Mouse (Mus musculus) neural tube, embryonic 12.5 days (tissue): ENCODE data around the gene Cdx2. TPM values are rescaled to one million over a fixed set of nuclear protein-coding genes. Genes with fewer than 3 reads are reported as not detected.

Source experiments
- ATAC-seq: fragments of 200-750 bp; cut with Nextera tagmentation; 2 replicates; pipeline ENCODE4 v1.8.0; 2017; ENCODE audit warnings: low read depth, mild to moderate bottlenecking, moderate TSS enrichment, moderate library complexity; ENCODE audit not compliant: low FRiP score
- H3K27ac ChIP-seq: fragments of 300-500 bp; sonication (generic); 2 replicates; pipeline ENCODE4 v1.5.1; 2016
- H3K27me3 ChIP-seq: fragments of 300-500 bp; sonication (generic); replicated peaks from 2 replicates; pipeline ENCODE4 v1.6.1; 2016; ENCODE audit warnings: mild to moderate bottlenecking
- H3K36me3 ChIP-seq: fragments of 300-500 bp; sonication (generic); 2 replicates; pipeline ENCODE4 v1.6.1; 2016; ENCODE audit warnings: mild to moderate bottlenecking
- H3K4me1 ChIP-seq: fragments of 300-500 bp; sonication (generic); 2 replicates; pipeline ENCODE4 v1.6.1; 2016
- H3K4me2 ChIP-seq: fragments of 300-500 bp; sonication (generic); replicated peaks from 2 replicates; pipeline ENCODE4 v1.6.1; 2016; ENCODE audit warnings: mild to moderate bottlenecking
- H3K4me3 ChIP-seq: fragments of 300-500 bp; sonication (generic); 2 replicates; pipeline ENCODE4 v1.5.1; 2016
- H3K9ac ChIP-seq: fragments of 300-500 bp; sonication (generic); 2 replicates; pipeline ENCODE4 v1.6.1; 2016; ENCODE audit warnings: mild to moderate bottlenecking
- H3K9me3 ChIP-seq: fragments of 300-500 bp; sonication (generic); 2 replicates; pipeline ENCODE4 v1.6.1; 2016; ENCODE audit warnings: mild to moderate bottlenecking
- WGBS: fragments of 180-500 bp; shearing (Covaris S2); methylation state at CpG from one replicate; pipeline ENCODE4 v1.1.7; 2016; 5-methylcytosine and 5-hydroxymethylcytosine counted together
- polyA plus RNA-seq: library from polyadenylated mRNA; unstranded; fragments of >200 nt; fragmentation: Nextera tagmentation; extraction: Ambion mirVana; gene quantifications from 2 replicates; pipeline ENCODE4 v1.2.1, GENCODE M21; 2016

Cdx2 gene
- polyA plus RNA-seq, 1 experiment from 2014 or later, result not detected

- H3K27ac ChIP-seq, result no peak overlapping the region
- peaks cover 100% of the 10 kb centered on the region for H3K27me3 ChIP-seq
- no peak overlapping the region for H3K4me3 ChIP-seq
- no peaks in the 10 kb centered on the region for H3K9me3 ChIP-seq
- WGBS, result 2% methylated on average over 27 of the region's 27 CpGs
- H3K36me3 ChIP-seq, result no peaks in the 10 kb centered on the region
- no peak overlapping the region for H3K9ac ChIP-seq
- ATAC-seq, result no peak
- no peak overlapping the region for H3K4me2 ChIP-seq
- peaks cover 7% of the 10 kb centered on the region for H3K4me1 ChIP-seq
Measured at GRCm38 (mm10) chr5:147312830-147313685, 6.0 kb upstream of the Cdx2 start.

DNA sequence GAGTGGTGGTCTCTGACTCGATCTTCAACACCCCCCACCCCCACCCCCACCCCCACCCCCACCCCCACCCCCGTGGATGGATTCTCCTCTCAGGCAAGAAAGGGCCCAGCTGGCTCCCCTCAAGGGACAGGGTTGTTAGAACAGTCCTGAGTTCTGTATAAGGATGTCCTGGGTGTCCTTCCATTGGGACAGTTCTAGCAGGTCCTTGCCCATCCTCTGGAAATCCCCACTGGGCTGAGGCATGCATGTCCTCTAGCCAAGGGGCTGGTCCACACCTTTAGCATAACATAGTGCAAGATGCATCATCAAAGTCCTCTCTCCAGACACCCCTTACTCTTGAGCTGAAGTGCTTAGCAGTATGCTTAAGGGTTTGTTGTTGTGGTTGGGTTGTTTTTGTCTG is 2.7 kb upstream of the Cdx2 start:
- Histone ChIP-seq H3K36me3 (no peaks in the 10 kb centered on the region), H3K4me1 (peaks cover 15% of the 10 kb centered on the region), H3K27me3 (peaks cover 99% of the 10 kb centered on the region), H3K27ac (no peak overlapping the region), H3K4me2 (no peak overlapping the region), H3K9me3 (no peaks in the 10 kb centered on the region), H3K4me3 (no peak overlapping the region), H3K9ac (no peak overlapping the region)
- no peak for ATAC-seq
- WGBS, result 0% methylated on average over 2 of the region's 2 CpGs

DNA sequence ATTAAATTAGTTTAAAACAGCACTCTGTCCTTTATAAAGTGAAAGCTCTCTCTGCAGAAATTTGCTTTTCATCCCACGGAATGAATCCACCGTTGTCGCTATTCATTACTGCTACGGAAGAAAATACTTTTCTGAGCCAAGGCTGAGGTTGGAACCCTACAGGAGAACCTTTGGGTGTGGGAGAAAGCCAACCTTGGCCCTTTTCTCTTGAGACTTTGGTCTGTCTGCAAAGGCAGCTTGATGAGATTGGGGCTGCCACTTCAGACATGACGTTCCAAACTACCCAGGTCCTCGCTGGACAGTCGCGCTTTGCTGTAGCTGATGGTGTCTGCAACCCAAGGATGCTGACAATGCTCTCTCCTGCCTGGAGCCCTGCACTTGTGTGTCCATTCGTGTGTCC is 1.4 kb upstream of the Cdx2 start:
- H3K9me3 ChIP-seq, result no peaks in the 10 kb centered on the region
- 12% methylated on average over 9 of the region's 9 CpGs for WGBS
- no peak overlapping the region for H3K4me3 ChIP-seq
- no peak for ATAC-seq
- H3K4me2 ChIP-seq, result no peak overlapping the region
- no peaks in the 10 kb centered on the region for H3K36me3 ChIP-seq
- H3K4me1 ChIP-seq, result peaks cover 24% of the 10 kb centered on the region
- H3K27ac ChIP-seq, result no peak overlapping the region
- H3K27me3 ChIP-seq, result peaks cover 99% of the 10 kb centered on the region
- no peak overlapping the region for H3K9ac ChIP-seq

DNA sequence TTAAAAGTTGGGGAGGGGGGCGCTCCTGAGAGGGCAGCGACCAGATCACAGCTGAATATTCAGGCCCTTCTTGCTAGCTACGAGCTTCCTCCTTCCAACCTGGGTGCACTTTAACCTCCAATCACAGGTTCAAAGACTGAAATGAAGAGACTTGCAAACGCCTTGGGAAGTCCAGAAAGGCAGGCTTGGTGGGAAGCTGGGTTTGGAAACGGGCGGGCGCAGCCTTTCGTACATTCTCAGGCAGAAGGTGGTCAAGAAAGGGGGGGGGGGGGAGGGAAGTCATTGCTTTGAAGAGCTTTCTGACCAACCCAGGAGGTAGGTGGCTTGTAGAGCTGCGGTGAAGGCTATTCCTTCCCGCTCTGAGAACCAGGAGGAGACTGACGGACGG is 322 bp upstream of the Cdx2 start:
- H3K9me3 ChIP-seq, result no peaks in the 10 kb centered on the region
- ATAC-seq, result no peak
- peaks cover 24% of the 10 kb centered on the region for H3K4me1 ChIP-seq
- WGBS, result 2% methylated on average over 12 of the region's 12 CpGs
- H3K4me2 ChIP-seq, result no peak overlapping the region
- peaks cover 99% of the 10 kb centered on the region for H3K27me3 ChIP-seq
- no peak overlapping the region for H3K27ac ChIP-seq
- H3K9ac ChIP-seq, result no peak overlapping the region
- no peaks in the 10 kb centered on the region for H3K36me3 ChIP-seq
- H3K4me3 ChIP-seq, result no peak overlapping the region

GRCm38 (mm10) chr5:147305856-147306637 is 1.0 kb downstream of the Cdx2 start:
- no peak for ATAC-seq
- no peak overlapping the region for H3K9ac ChIP-seq
- peaks cover 99% of the 10 kb centered on the region for H3K27me3 ChIP-seq
- peak overlapping the region; percentile 15; the same call in 1 of the 2 replicates for H3K4me3 ChIP-seq
- no peaks in the 10 kb centered on the region for H3K36me3 ChIP-seq
- H3K4me2 ChIP-seq, result peak overlapping the region; percentile 33
- H3K4me1 ChIP-seq, result peaks cover 24% of the 10 kb centered on the region
- H3K9me3 ChIP-seq, result no peaks in the 10 kb centered on the region
- under 1% methylated on average over 58 of the region's 58 CpGs for WGBS
- no peak overlapping the region for H3K27ac ChIP-seq

DNA sequence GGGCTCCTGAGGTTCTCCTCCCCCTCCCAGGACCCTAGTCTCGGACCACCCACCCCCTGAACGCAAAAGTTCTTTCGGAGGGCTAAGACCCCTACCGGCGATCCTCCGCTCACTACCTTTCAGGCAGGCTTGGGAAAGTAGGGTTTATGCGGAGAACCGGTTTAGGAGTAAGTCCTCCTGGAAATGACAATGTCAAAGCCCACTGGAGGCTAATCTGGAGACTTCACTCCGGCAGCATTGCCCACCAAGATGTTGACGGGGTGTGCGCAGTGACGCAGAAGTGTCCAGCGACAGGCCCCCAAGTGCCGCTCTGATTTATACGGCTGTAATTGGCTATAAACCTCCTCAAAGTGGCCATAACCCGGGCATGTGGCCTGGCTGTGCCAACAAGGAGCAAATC is 1.9 kb downstream of the Cdx2 start:
- H3K4me3 ChIP-seq, result no peak overlapping the region
- peaks cover 99% of the 10 kb centered on the region for H3K27me3 ChIP-seq

GRCm38 (mm10) chr5:147304276-147305155 is 2.6 kb downstream of the Cdx2 start:
- no peak overlapping the region for H3K27ac ChIP-seq
- no peak overlapping the region for H3K9ac ChIP-seq
- 0 out of 2 replicates have a peak overlapping the region, but pooled peaks have one; percentile 13 for H3K4me2 ChIP-seq
- ATAC-seq, result no peak
- no peak overlapping the region; the same call in 1 of the 2 replicates for H3K4me3 ChIP-seq
- peaks cover 29% of the 10 kb centered on the region for H3K4me1 ChIP-seq
- WGBS, result under 1% methylated on average over 54 of the region's 54 CpGs
- H3K36me3 ChIP-seq, result no peaks in the 10 kb centered on the region
- H3K9me3 ChIP-seq, result no peaks in the 10 kb centered on the region
- peaks cover 99% of the 10 kb centered on the region for H3K27me3 ChIP-seq

More for the DNA sequence above, 1.9 kb downstream of the Cdx2 start:
- H3K4me2 ChIP-seq, result 0 out of 2 replicates have a peak overlapping the region, but pooled peaks have one; percentile 13
- no peak overlapping the region for H3K27ac ChIP-seq
- H3K9ac ChIP-seq, result no peak overlapping the region
- no peaks in the 10 kb centered on the region for H3K36me3 ChIP-seq
- no peak for ATAC-seq
- 0% methylated on average over 16 of the region's 16 CpGs for WGBS
- no peaks in the 10 kb centered on the region for H3K9me3 ChIP-seq
- peaks cover 24% of the 10 kb centered on the region for H3K4me1 ChIP-seq

DNA sequence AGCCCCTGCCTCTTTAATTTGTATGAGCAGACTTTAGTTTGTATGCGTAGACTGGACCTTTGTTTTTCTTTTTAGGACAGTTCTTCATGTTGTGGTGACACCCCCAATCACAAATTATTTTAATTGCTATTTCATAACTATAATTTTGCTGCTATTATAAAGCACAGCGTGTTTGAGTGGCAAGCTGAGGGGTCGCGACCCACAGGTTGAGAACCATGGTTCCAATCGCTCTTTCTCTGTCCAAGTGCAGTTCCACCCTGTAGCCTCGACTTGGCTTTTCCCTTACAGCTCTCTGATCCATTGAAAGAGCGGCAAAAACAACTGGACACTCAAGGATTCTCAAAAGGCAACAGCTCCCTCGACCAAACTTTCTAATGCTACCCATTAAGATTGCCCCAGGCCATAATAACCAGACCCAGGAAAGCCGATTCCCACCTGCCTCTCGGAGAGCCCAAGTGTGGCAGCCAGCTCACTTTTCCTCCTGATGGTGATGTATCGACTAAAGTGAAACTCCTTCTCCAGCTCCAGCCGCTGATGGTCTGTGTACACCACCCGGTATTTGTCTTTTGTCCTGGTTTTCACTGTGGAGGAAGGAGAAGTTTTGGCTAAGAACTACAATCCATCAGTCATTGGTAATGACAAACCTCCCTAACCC is 4.2 kb downstream of the Cdx2 start:
- WGBS, result 5% methylated on average over 13 of the region's 13 CpGs

GRCm38 (mm10) chr5:147302141-147302540 is 4.9 kb downstream of the Cdx2 start:
- Histone ChIP-seq H3K4me2 (no peak overlapping the region), H3K4me3 (no peak overlapping the region), H3K36me3 (no peaks in the 10 kb centered on the region), H3K4me1 (peaks cover 34% of the 10 kb centered on the region), H3K27me3 (peaks cover 98% of the 10 kb centered on the region), H3K27ac (no peak overlapping the region), H3K9me3 (no peaks in the 10 kb centered on the region), H3K9ac (no peak overlapping the region)
- WGBS, result 13% methylated on average over 8 of the region's 8 CpGs
- ATAC-seq, result no peak

More for the DNA sequence above, 4.2 kb downstream of the Cdx2 start:
- Histone ChIP-seq H3K4me2 (no peak overlapping the region), H3K9me3 (no peaks in the 10 kb centered on the region), H3K27ac (no peak overlapping the region), H3K4me1 (peaks cover 34% of the 10 kb centered on the region), H3K36me3 (no peaks in the 10 kb centered on the region), H3K4me3 (no peak overlapping the region), H3K9ac (no peak overlapping the region), H3K27me3 (peaks cover 98% of the 10 kb centered on the region)
- ATAC-seq, result no peak

- peaks cover 32% of the 10 kb centered on the region for H3K4me1 ChIP-seq
- H3K4me3 ChIP-seq, result no peak overlapping the region
- ATAC-seq, result no peak
- peaks cover 97% of the 10 kb centered on the region for H3K27me3 ChIP-seq
- no peaks in the 10 kb centered on the region for H3K9me3 ChIP-seq
- no peak overlapping the region for H3K27ac ChIP-seq
- no peak overlapping the region for H3K9ac ChIP-seq
- H3K36me3 ChIP-seq, result no peaks in the 10 kb centered on the region
- no peak overlapping the region for H3K4me2 ChIP-seq
- WGBS, result 5% methylated on average over 10 of the region's 10 CpGs
Measured at GRCm38 (mm10) chr5:147301781-147302070, 5.3 kb downstream of the Cdx2 start.

- Histone ChIP-seq H3K27me3 (peaks cover 93% of the 10 kb centered on the region), H3K9me3 (no peaks in the 10 kb centered on the region), H3K4me1 (peaks cover 26% of the 10 kb centered on the region; the same call in 1 of the 2 replicates), H3K4me3 (no peak overlapping the region), H3K27ac (no peak overlapping the region), H3K4me2 (no peak overlapping the region), H3K36me3 (no peaks in the 10 kb centered on the region), H3K9ac (no peak overlapping the region)
- 5% methylated on average over 21 of the region's 21 CpGs for WGBS
- no peak for ATAC-seq
Measured at GRCm38 (mm10) chr5:147300917-147301780, 5.9 kb downstream of the Cdx2 start.
